Mouse (Mus musculus): ENCODE results near the gene Smad6. TPM values are rescaled to one million over a fixed set of nuclear protein-coding genes. Genes with fewer than 3 reads are reported as not detected.

Gene Smad6
- total and polyA plus RNA-seq, 2 experiments from 2014 or later = 1.7 to 11.9 TPM

DNA sequence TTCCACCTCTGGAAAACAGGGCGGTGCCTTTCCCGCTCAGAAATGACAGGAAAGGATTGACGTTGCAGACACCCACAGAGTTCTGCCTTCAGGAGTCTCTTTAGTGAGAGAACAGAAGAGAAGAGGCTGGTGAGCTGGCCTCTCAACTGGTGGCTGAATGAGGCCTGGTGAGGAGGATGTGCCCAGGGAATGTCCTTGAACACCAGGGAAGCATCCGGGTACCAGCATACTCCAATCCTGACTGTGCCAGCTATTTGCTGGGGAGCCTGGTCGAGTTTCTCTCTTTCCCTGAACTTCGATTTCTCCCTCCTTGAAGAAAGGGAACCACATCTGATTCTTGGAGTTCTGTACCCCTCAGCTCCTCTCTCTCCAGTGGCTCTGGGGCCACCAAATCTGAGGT lies 105.4 kb downstream of the Smad6 start:
- H3K4me1 ChIP-seq (ENCODE audit: insufficient read depth, low read length) = no peaks in the 10 kb centered on the region
- no peak for TF ChIP-seq CTCF (IDR thresholded peaks at IDR 0.05; ENCODE audit: low read depth)
- H3K27me3 ChIP-seq (ENCODE audit: insufficient read depth, low read length) = no peaks in the 10 kb centered on the region
- H3K9me3 ChIP-seq (ENCODE audit: low read length) = no peaks in the 10 kb centered on the region
- WGBS = 83% methylated on average over 6 of the region's 6 CpGs
- no peak overlapping the region for H3K4me2 ChIP-seq (ENCODE audit: low read depth, low read length)
- ATAC-seq (no peak), DNase-seq (ENCODE audit: low spot score) (no peak)
- no peak overlapping the region for H3K4me3 ChIP-seq (ENCODE audit: low read length)
- no peaks in the 10 kb centered on the region for H3K36me3 ChIP-seq (ENCODE audit: insufficient read depth, low read length)
- H3K27ac ChIP-seq = no peak overlapping the region
- no peak overlapping the region for H3K9ac ChIP-seq (replicated peaks; ENCODE audit: low read length)

- Histone ChIP-seq H3K27ac (no peak overlapping the region), H3K27me3 (ENCODE audit: insufficient read depth, low read length) (no peaks in the 10 kb centered on the region), H3K9ac (replicated peaks; ENCODE audit: low read length) (no peak overlapping the region), H3K9me3 (ENCODE audit: low read length) (no peaks in the 10 kb centered on the region), H3K4me3 (ENCODE audit: low read length) (no peak overlapping the region), H3K36me3 (ENCODE audit: insufficient read depth, low read length) (no peaks in the 10 kb centered on the region), H3K4me1 (ENCODE audit: insufficient read depth, low read length) (no peaks in the 10 kb centered on the region), H3K4me2 (ENCODE audit: low read depth, low read length) (no peak overlapping the region)
- WGBS = 69% methylated on average over 5 of the region's 5 CpGs
- ATAC-seq (no peak), DNase-seq (ENCODE audit: low spot score) (peak; percentile 25)
- peak; percentile 68 for TF ChIP-seq CTCF (IDR thresholded peaks at IDR 0.05; ENCODE audit: low read depth)
These were observed 105.9 kb downstream of the Smad6 start for GRCm38 (mm10) chr9:63915976-63916375.

GRCm38 (mm10) chr9:63914944-63915343 lies 106.9 kb downstream of the Smad6 start:
- H3K4me2 ChIP-seq (ENCODE audit: low read depth, low read length) = no peak overlapping the region
- no peak overlapping the region for H3K9ac ChIP-seq (replicated peaks; ENCODE audit: low read length)
- H3K4me1 ChIP-seq (ENCODE audit: insufficient read depth, low read length) = no peaks in the 10 kb centered on the region
- no peak overlapping the region for H3K27ac ChIP-seq
- no peaks in the 10 kb centered on the region for H3K9me3 ChIP-seq (ENCODE audit: low read length)
- H3K36me3 ChIP-seq (ENCODE audit: insufficient read depth, low read length) = no peaks in the 10 kb centered on the region
- H3K27me3 ChIP-seq (ENCODE audit: insufficient read depth, low read length) = no peaks in the 10 kb centered on the region
- H3K4me3 ChIP-seq (ENCODE audit: low read length) = no peak overlapping the region
- TF ChIP-seq CTCF (IDR thresholded peaks at IDR 0.05; ENCODE audit: low read depth) = no peak
- 86% methylated on average over 5 of the region's 5 CpGs for WGBS
- ATAC-seq (no peak), DNase-seq (ENCODE audit: low spot score) (no peak)

- Histone ChIP-seq H3K27me3 (ENCODE audit: insufficient read depth, low read length) (no peaks in the 10 kb centered on the region), H3K4me1 (ENCODE audit: insufficient read depth, low read length) (no peaks in the 10 kb centered on the region), H3K4me2 (ENCODE audit: low read depth, low read length) (no peak overlapping the region), H3K9ac (replicated peaks; ENCODE audit: low read length) (no peak overlapping the region), H3K9me3 (ENCODE audit: low read length) (no peaks in the 10 kb centered on the region), H3K4me3 (ENCODE audit: low read length) (no peak overlapping the region), H3K36me3 (ENCODE audit: insufficient read depth, low read length) (no peaks in the 10 kb centered on the region), H3K27ac (no peak overlapping the region)
- 31% methylated on average over 9 of the region's 9 CpGs for WGBS
- TF ChIP-seq CTCF (IDR thresholded peaks at IDR 0.05; ENCODE audit: low read depth) = no peak
- ATAC-seq = no peak
- DNase-seq (ENCODE audit: low spot score) = peak; percentile 60
These were observed 109.8 kb downstream of the Smad6 start for GRCm38 (mm10) chr9:63912051-63912450.

- H3K36me3 ChIP-seq (ENCODE audit: insufficient read depth, low read length) = no peaks in the 10 kb centered on the region
- H3K27ac ChIP-seq = no peak overlapping the region
- no peaks in the 10 kb centered on the region for H3K9me3 ChIP-seq (ENCODE audit: low read length)
- 14% methylated on average over 5 of the region's 5 CpGs for WGBS
- peak; percentile 97 for TF ChIP-seq CTCF (IDR thresholded peaks at IDR 0.05; ENCODE audit: low read depth)
- DNase-seq (ENCODE audit: low spot score) (peak; percentile 82), ATAC-seq (0 out of 2 replicates have a peak, but pooled peaks have one; percentile 64)
- H3K9ac ChIP-seq (replicated peaks; ENCODE audit: low read length) = no peak overlapping the region
- H3K4me3 ChIP-seq (ENCODE audit: low read length) = no peak overlapping the region
- H3K4me2 ChIP-seq (ENCODE audit: low read depth, low read length) = no peak overlapping the region
- no peaks in the 10 kb centered on the region for H3K4me1 ChIP-seq (ENCODE audit: insufficient read depth, low read length)
- H3K27me3 ChIP-seq (ENCODE audit: insufficient read depth, low read length) = no peaks in the 10 kb centered on the region
These were observed 112.2 kb downstream of the Smad6 start for GRCm38 (mm10) chr9:63909618-63910017.

DNA sequence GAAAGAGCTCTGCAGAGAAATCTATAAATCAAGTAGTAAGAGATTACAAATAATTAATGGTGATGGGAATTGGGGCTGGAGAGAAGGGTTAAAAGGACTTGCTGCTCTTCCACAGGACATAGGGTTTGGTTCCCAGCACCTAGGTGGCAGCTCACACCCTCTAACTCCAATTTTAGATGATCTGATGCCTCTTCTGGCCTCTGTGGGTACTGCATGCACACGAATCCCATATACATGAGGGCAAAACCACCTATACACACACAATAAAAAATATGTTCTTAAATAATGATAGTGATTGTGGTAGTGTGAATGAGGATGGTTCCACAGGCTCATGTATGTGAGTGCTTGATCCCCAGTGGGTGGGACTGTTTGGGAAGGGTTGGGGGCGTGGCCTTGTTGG lies 117.3 kb downstream of the Smad6 start:
- Histone ChIP-seq H3K9me3 (ENCODE audit: low read length) (no peaks in the 10 kb centered on the region), H3K9ac (replicated peaks; ENCODE audit: low read length) (no peak overlapping the region), H3K27me3 (ENCODE audit: insufficient read depth, low read length) (no peaks in the 10 kb centered on the region), H3K27ac (no peak overlapping the region), H3K36me3 (ENCODE audit: insufficient read depth, low read length) (no peaks in the 10 kb centered on the region), H3K4me1 (ENCODE audit: insufficient read depth, low read length) (no peaks in the 10 kb centered on the region), H3K4me2 (ENCODE audit: low read depth, low read length) (no peak overlapping the region), H3K4me3 (ENCODE audit: low read length) (no peak overlapping the region)
- DNase-seq (ENCODE audit: low spot score) (no peak), ATAC-seq (no peak)
- TF ChIP-seq CTCF (IDR thresholded peaks at IDR 0.05; ENCODE audit: low read depth) = 0 out of 2 replicates have a peak, but pooled peaks have one; percentile 2
- WGBS = 95% methylated on average over 2 of the region's 2 CpGs

Other genes with a start within 250 kb of the Smad6 start
- gene Lctl, start 95.1 kb upstream of the Smad6 start, total RNA-seq (2014; rRNA removed) = not detected in 2 replicates
- gene Lctl, start 95.1 kb upstream of the Smad6 start, polyA plus RNA-seq (2015; fragmentation: Nextera tagmentation; extraction: Ambion mirVana) = 0.10 TPM in 1 of 2 replicates, not detected in the other
- gene Zwilch, start 151.0 kb upstream of the Smad6 start, total RNA-seq (2014; rRNA removed) = 4.0 and 13.6 TPM in 2 replicates
- gene Zwilch, start 151.0 kb upstream of the Smad6 start, polyA plus RNA-seq (2015; fragmentation: Nextera tagmentation; extraction: Ambion mirVana) = 3.4 and 3.5 TPM in 2 replicates
- gene Rpl4, start 151.3 kb upstream of the Smad6 start, total RNA-seq (2014; rRNA removed) = 588 and 616 TPM in 2 replicates
- gene Rpl4, start 151.3 kb upstream of the Smad6 start, polyA plus RNA-seq (2015; fragmentation: Nextera tagmentation; extraction: Ambion mirVana) = 620 and 630 TPM in 2 replicates
- 1.9 and 5.9 TPM in 2 replicates for gene Snapc5, start 157.2 kb upstream of the Smad6 start, total RNA-seq (2014; rRNA removed)
- 34.4 and 35.0 TPM in 2 replicates for gene Snapc5, start 157.2 kb upstream of the Smad6 start, polyA plus RNA-seq (2015; fragmentation: Nextera tagmentation; extraction: Ambion mirVana)
- gene Uchl4, start 213.1 kb upstream of the Smad6 start, total RNA-seq (2014; rRNA removed) = 0.47 TPM in 1 of 2 replicates, not detected in the other
- gene Uchl4, start 213.1 kb upstream of the Smad6 start, polyA plus RNA-seq (2015; fragmentation: Nextera tagmentation; extraction: Ambion mirVana) = 1.6 and 2.3 TPM in 2 replicates
- gene Map2k1, start 231.6 kb upstream of the Smad6 start, total RNA-seq (2014; rRNA removed) = 91.2 and 99.5 TPM in 2 replicates
- gene Map2k1, start 231.6 kb upstream of the Smad6 start, polyA plus RNA-seq (2015; fragmentation: Nextera tagmentation; extraction: Ambion mirVana) = 77.9 and 81.0 TPM in 2 replicates